Mouse (Mus musculus) right cerebral cortex, adult 18-20 months (tissue): Measurements from ENCODE around the gene Zfp689.
"Not testable (repeated sequence)": the region's sequence is repeated elsewhere in the genome, so short reads cannot be mapped to it uniquely, and the experiment has no call there.

Experiments
- DNase-seq: peaks from one replicate; pipeline ENCODE4 v3.0.0; 2022; ENCODE audit warnings: mixed read lengths

The Zfp689 gene

DNA sequence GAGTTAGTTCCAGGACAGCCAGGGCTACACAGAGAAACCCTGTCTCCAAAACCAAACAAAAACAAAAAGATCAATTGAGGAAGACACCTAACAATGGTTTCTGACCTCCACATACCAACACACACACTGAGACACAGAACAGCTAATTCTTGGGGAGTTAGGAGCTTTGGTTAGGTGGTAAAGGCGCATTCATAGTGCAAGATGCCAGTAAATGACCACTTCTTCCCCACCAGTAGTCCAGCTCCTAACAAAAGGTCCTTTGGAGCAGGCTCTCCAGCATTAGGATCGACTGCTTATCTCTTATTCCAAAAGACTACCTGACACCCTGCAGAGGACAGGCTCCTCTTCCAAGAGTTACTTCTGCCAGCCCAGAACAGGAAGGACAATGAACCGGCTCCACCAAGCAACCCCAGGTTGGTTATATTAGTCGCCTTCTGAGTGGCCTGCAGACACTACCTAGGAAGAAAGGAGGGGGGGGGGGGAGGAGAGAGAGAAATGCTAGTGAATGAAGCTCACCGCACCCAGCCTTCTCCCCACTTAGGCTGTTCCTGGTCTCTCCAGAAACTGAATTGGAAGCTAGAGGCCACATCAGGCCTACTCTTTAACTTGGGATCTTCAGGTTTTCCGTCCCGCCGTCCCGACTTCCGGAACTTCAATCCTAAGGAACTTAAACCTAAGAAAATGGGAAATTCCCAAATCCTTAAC, 21.2 kb upstream of the Zfp689 start:
- DNase-seq, result no peak

DNA sequence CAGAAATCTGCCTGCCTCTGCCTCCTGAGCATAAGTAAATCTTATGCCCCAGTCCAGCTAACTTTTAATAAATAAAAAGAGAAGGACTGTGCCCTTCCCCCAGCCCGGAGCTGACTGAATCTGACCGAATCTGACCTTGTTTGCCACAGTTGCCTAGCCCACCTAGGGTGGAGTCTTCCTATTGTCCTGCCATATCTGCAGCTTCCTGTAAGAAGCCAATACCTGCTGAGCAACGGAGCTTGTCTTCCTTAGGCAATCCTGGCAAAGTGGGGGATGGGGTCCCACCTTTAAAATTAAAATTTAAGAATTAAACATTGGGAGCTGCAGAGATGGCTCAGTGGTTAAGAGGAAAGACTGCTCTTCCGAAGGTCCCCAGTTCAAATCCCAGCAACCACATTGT, 17.6 kb upstream of the Zfp689 start:
- DNase-seq, result no peak

GRCm38 (mm10) chr7:127465670-127466069, 16.7 kb upstream of the Zfp689 start:
- DNase-seq, result not testable (repeated sequence)

- DNase-seq, result no peak
These were observed 16.2 kb upstream of the Zfp689 start for GRCm38 (mm10) chr7:127465191-127465590.

DNA sequence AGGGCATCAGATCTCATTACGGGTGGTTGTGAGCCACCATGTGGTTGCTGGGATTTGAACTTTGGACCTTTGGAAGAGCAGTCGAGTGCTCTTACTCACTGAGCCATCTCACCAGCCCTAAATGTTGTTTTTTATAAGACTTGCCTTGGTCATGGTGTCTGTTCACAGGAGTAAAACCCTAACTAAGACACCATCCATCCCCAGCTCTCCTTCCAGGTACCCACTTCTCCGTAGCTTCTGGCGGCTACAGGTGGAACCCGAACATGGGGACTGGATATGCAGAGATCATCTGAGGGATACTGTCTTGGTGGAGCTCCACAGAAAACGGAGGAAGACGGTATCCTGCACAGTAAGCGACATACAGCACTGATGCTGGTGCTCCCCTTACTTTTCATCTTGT, 10.4 kb upstream of the Zfp689 start, which contains the start of gene Prr14:
Prr14 (plus strand) TSS at position 301 of the 400 bp plus-strand sequence.
- DNase-seq, result not testable (repeated sequence)

DNA sequence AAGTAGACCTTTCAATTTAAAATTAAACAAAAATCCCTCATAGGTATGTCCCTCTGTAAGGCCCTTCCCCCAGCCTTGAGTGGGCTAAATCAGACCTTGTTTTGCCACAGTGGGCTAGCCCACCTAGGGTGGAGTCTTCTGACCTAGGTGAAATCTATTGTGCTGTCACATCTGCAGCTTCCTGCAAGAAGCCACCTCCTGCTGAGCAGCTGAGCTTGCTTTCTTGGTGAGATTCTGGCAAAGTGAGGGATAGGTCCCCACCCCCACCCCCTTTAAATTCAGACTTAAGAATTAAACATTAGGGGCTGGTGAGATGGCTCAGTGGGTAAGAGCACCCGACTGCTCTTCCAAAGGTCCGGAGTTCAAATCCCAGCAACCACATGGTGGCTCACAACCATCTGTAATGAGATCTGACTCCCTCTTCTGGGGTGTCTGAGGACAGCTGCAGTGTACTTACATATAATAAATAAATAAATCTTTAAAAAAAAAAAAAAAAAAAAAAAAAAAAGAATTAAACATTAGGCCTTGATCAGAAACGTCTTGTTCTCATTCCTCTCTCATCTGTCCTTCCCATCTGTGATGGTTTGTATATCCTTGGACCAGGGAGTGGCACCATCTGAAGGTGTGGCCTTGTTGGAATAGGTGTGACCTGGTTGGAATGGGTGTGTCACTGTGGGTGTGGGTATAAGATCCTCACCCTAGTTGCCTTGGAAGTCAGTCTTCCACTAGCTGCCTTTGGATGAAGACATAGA, 9.6 kb upstream of the Zfp689 start:
- DNase-seq, result not testable (repeated sequence)

DNA sequence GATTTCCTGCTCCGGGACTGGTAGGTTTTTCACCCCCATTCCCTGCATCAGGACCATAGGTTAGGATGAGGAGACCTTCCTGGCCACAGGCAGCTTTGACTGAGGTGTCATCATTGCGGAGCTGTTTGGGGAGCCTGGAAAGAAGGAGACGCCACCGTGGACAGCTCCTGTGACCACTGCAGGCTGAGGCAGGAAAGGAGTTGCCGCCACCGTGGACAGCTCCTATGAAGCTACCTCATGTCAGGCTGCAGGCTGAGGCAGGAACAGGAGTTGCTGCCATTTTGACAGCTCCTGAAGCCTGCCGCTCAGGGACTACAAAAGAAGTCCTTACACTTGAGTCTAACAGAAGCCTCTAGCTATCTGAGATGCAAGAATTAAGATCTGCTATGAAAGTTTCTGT, 5.9 kb upstream of the Zfp689 start:
- no peak for DNase-seq

GRCm38 (mm10) chr7:127453056-127453455, 4.1 kb upstream of the Zfp689 start:
- no peak for DNase-seq

DNA sequence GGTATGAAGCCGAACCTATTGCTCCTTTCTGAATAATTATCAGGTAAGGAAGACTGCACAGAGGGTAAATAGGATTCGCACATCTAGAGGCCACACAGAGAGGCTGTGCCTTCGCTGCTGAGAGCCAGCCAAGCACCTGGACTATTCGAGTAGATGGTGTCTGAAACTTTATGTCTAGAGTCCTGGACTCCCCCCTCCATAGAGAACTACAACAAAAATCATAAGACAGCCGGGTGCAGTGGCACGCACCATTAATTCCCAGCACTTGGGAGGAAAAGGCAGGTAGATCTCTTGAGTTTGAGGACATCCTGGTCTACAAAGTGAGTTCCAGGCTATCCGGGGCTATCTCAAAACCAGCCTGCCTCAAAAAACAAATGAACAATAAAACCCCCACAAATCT, 1.0 kb upstream of the Zfp689 start:
- no peak for DNase-seq

DNA sequence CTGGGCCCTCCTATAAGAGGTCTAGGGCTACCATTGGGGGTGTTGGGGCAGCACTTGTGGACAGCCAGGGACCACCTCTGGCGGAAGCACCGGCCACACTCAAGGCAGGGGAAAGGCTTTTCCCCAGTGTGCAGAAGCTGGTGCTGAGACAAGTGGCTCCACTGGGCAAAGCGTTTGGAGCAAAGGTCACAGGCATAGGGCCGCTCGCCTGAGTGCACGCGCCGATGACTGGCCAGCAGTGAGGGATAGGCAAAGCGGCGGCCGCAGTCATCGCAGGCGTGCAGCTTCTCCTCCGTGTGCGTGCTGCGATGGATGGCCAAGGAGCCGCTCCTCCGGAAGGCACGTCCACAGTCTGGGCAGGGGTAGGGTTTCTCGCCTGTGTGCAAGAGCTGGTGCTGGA, 5.0 kb downstream of the Zfp689 start:
- no peak for DNase-seq

GRCm38 (mm10) chr7:127437724-127438123, 11.2 kb downstream of the Zfp689 start:
- no peak for DNase-seq

- DNase-seq, result no peak
These were observed 13.8 kb downstream of the Zfp689 start for GRCm38 (mm10) chr7:127435206-127435605.

- DNase-seq, result no peak
These were observed 22.6 kb downstream of the Zfp689 start for GRCm38 (mm10) chr7:127426354-127426753.

- no peak for DNase-seq
These were observed 23.0 kb downstream of the Zfp689 start for GRCm38 (mm10) chr7:127425911-127426310.

DNA sequence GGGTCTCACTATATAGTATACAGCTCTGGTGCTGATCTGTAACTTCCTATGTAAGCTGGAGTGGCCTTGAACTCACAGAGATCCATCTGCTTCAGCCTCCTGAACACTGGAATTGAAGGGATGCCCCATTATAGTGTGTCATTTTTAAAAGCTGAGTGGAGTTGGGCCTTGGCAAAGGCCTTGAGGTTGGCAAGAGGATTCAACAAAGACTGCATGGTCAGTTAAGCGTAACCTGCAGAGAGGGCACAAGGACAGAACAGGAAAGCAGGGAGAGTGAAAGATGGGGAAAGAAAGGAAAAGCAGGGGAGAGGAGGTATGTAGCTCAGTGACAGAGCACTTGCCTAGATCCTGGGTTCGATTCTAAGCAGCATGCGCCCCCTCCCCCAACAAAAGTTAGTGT, 23.7 kb downstream of the Zfp689 start:
- DNase-seq, result no peak

DNA sequence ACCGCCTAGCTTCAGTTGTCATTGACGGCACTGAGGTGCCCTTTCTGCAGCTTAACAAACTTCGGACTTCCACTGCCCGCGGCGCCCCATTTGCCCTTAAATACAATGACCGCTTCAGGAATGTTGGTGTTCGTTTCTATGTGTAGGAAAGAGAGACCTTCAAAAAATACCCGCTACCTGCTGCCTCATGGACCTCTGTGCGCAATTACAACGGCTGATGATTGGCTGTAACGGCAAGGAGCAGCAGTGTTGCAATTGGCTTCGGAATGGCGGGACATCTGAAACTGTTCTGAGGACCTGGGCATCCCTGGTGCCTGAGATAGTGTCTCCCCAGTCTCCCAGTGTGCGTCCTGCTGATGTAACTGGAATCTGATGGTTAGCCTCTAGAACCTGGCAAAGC, 26.7 kb downstream of the Zfp689 start:
- peak; percentile 62 for DNase-seq

DNA sequence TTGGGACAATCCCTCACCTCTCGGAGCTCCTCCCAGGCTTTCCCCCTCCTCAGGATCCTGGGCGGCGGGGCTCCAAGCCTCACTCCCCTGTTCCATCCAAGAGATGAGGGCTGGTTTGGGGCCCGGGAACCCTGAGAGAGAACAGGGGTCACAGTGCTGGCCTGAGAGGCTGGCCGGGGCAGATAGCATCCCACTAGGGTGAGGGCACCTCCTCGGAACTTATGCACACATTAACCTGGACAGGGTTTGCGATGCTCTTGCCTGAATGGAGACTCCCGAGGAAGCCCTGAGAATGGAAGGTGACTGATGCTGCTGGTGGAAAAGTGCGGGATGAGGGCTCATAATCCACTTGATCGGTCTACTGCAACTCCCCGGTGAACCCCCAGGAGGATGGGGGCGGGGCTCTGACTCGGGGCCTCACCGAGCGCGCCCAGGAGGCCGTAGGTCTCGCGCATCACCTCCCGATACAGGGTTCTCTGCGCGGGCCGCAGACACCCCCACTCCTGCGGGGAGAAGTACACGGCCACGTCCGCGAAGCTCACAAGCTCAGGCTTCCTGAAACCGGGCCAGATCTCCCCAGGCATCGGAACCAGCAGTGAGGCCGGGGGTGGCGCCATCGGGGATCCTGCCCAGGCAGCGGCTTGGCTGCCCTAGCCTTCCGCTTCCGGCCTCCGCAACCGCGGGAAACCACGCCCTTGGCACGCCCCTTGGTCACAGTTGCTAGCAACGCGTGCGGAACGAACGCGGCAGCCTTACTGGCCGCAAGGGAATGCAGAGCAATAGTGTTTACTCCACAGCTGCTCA, 27.4 kb downstream of the Zfp689 start, which contains the start of gene Zfp688:
Zfp688 (minus strand) TSS at position 681 of the 804 bp plus-strand sequence.
- peak; percentile 94 for DNase-seq

DNA sequence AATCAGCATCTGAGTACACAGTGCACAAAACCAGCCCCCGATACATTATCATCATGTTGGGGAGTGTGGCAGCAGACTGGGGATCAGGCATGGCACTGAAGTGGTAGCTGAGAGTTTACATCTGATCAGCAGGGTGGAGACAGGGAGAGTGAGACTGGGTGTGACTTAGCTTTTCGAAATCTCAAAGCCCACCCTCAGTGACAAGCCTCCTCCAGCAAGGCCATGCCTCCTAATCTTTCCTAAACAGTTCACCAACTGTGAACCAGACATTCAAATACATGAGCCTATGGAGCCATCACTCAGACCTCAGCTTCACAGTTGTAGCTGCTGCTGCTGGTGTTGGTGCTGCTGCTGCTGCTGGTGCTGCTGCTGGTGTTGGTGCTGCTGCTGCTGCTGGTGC, 37.5 kb downstream of the Zfp689 start:
- no peak for DNase-seq

DNA sequence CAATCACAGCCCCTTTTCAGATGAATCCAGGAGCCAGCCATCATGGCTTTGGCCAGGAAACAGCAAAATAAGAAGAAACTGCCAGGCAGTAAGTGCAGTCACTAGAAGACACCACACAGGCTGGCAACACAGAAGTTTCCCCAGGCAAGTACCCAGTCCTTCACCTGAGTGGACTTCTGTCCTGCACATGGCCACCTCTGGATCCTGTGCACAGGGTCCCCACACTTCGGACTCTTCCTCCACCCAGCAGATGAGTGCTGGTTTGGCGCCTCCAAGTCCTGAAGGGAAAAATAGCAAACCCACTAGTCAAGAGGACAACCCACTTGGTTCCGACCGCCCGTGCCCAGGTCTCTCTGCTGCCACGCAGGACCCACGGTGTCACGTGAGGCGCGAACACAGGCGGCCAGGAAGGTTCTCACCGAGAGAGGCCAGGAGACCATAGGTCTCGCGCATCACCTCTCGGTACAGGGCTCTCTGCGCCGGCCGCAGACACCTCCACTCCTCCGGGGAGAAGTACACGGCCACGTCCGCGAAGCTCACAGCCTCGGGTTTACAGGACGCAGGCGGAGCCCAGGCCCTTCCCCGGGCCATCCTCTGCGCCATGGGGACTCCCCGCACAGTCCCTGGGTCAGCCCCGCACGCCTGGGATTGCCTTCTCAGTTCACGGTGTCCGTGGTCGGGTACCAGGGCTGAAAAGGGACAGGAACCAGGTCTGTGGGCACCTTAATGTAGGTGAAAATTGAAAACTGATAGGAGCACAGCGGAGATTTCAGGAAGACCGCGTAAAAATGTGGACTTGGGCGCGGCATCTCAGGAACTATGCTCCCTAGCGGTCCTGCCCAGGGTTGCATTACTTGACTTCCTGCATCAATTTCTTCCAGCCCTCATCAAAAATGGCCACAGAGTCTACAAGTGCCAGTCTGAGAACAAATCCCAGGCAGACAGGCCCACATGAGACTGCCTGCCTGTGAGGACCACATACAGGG, 42.7 kb downstream of the Zfp689 start, which contains the start of gene Zfp764:
Zfp764 (minus strand) TSS at position 821 of the 986 bp plus-strand sequence.
- peak; percentile 83 for DNase-seq

DNA sequence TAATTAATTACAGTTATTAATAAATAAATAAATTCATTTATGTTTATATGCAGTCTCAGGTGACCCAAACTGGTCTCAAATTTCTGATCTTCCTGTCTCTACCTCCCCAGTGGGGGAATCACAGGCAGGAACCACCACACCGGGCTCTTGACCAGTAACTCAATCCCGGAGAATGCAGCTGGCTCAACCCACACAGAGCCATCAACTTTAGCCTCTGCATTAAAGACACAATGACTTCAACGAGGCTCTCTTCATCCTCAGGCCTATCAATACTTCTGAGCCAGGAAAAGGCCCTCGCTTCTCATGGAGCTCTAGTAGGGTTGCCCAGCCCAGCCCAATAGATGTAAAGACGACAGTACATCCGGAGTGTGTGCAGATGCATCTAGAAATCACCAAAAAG, 44.9 kb downstream of the Zfp689 start:
- DNase-seq, result not testable (repeated sequence)

GRCm38 (mm10) chr7:127402980-127403379, 46.0 kb downstream of the Zfp689 start:
- no peak for DNase-seq

- no peak for DNase-seq
These were observed 48.6 kb downstream of the Zfp689 start for GRCm38 (mm10) chr7:127400355-127400754.
